Mouse (Mus musculus) megakaryocyte, embryonic 14.5 days (primary cell): ENCODE data around the gene Lrrc7. TPM values are rescaled to one million over a fixed set of nuclear protein-coding genes. Genes with fewer than 3 reads are reported as not detected.

ENCODE experiments used
- H3K27me3 ChIP-seq: replicated peaks from 2 replicates; pipeline ENCODE3; 2012; ENCODE audit warnings: inconsistent platforms
- H3K36me3 ChIP-seq: replicated peaks from 2 replicates; pipeline ENCODE3; 2012; ENCODE audit warnings: low read length, inconsistent platforms, mixed read lengths
- H3K4me1 ChIP-seq: 2 replicates; pipeline ENCODE4 v1.6.1; 2012; ENCODE audit warnings: inconsistent platforms
- H3K4me3 ChIP-seq: replicated peaks from 2 replicates; pipeline ENCODE3; 2012; ENCODE audit warnings: moderate library complexity, mild to moderate bottlenecking, inconsistent platforms
- H3K9me3 ChIP-seq: 2 replicates; pipeline ENCODE4 v1.6.1; 2012; ENCODE audit warnings: inconsistent platforms
- FLI1 ChIP-seq: IDR thresholded peaks from 2 replicates; pipeline ENCODE4 v1.6.1; 2012; ENCODE audit warnings: low read length, inconsistent platforms, mixed read lengths
- GATA1 ChIP-seq: IDR thresholded peaks from 3 replicates; pipeline ENCODE4 v1.6.1; 2012; ENCODE audit warnings: mixed read lengths, low read length, inconsistent platforms, borderline replicate concordance
- polyA plus RNA-seq: library from polyadenylated mRNA; stranded (reverse); fragments of >175 nt; gene quantifications from 2 replicates; pipeline ENCODE4 v1.2.3, GENCODE M21; 2012; ENCODE audit warnings: low replicate concordance; ENCODE audit not compliant: insufficient read depth

Gene Lrrc7
- polyA plus RNA-seq, 1 experiment = not detected

GRCm38 (mm10) chr3:158543481-158543880 lies 18.5 kb downstream of the Lrrc7 start:
- no peak for TF ChIP-seq FLI1
- TF ChIP-seq GATA1 = no peak
- Histone ChIP-seq H3K4me3 (no peak overlapping the region), H3K27me3 (no peaks in the 10 kb centered on the region), H3K9me3 (no peaks in the 10 kb centered on the region), H3K36me3 (no peaks in the 10 kb centered on the region), H3K4me1 (no peaks in the 10 kb centered on the region)

- Histone ChIP-seq H3K4me1 (no peaks in the 10 kb centered on the region), H3K36me3 (no peaks in the 10 kb centered on the region), H3K4me3 (no peak overlapping the region), H3K27me3 (no peaks in the 10 kb centered on the region), H3K9me3 (no peaks in the 10 kb centered on the region)
- TF ChIP-seq GATA1 = no peak
- TF ChIP-seq FLI1 = no peak
Observed at GRCm38 (mm10) chr3:158532859-158533258, 29.2 kb downstream of the Lrrc7 start.

- Histone ChIP-seq H3K9me3 (no peaks in the 10 kb centered on the region), H3K27me3 (no peaks in the 10 kb centered on the region), H3K36me3 (no peaks in the 10 kb centered on the region), H3K4me3 (no peak overlapping the region), H3K4me1 (no peaks in the 10 kb centered on the region)
- no peak for TF ChIP-seq GATA1
- no peak for TF ChIP-seq FLI1
Observed at GRCm38 (mm10) chr3:158528471-158528870, 33.5 kb downstream of the Lrrc7 start.

GRCm38 (mm10) chr3:158493730-158494129 lies 68.3 kb downstream of the Lrrc7 start:
- H3K9me3 ChIP-seq = no peaks in the 10 kb centered on the region
- H3K27me3 ChIP-seq = no peaks in the 10 kb centered on the region
- no peaks in the 10 kb centered on the region for H3K4me1 ChIP-seq
- no peak overlapping the region for H3K4me3 ChIP-seq
- H3K36me3 ChIP-seq = no peaks in the 10 kb centered on the region
- TF ChIP-seq GATA1 (no peak), FLI1 (no peak)

GRCm38 (mm10) chr3:158479677-158480076 lies 82.3 kb downstream of the Lrrc7 start:
- no peak for TF ChIP-seq GATA1
- TF ChIP-seq FLI1 = no peak
- H3K4me3 ChIP-seq = no peak overlapping the region
- H3K4me1 ChIP-seq = no peaks in the 10 kb centered on the region
- H3K27me3 ChIP-seq = no peaks in the 10 kb centered on the region
- no peaks in the 10 kb centered on the region for H3K9me3 ChIP-seq
- no peaks in the 10 kb centered on the region for H3K36me3 ChIP-seq

- no peaks in the 10 kb centered on the region for H3K27me3 ChIP-seq
- TF ChIP-seq FLI1 (no peak), GATA1 (no peak)
- no peaks in the 10 kb centered on the region for H3K4me1 ChIP-seq
- H3K9me3 ChIP-seq = no peaks in the 10 kb centered on the region
- no peaks in the 10 kb centered on the region for H3K36me3 ChIP-seq
- no peak overlapping the region for H3K4me3 ChIP-seq
Observed at GRCm38 (mm10) chr3:158400600-158400999, 161.4 kb downstream of the Lrrc7 start.

- no peaks in the 10 kb centered on the region for H3K4me1 ChIP-seq
- H3K36me3 ChIP-seq = no peaks in the 10 kb centered on the region
- TF ChIP-seq FLI1 (no peak), GATA1 (no peak)
- H3K4me3 ChIP-seq = no peak overlapping the region
- no peaks in the 10 kb centered on the region for H3K27me3 ChIP-seq
- H3K9me3 ChIP-seq = no peaks in the 10 kb centered on the region
Observed at GRCm38 (mm10) chr3:158391534-158391933, 170.5 kb downstream of the Lrrc7 start.

GRCm38 (mm10) chr3:158388076-158388454 lies 174.0 kb downstream of the Lrrc7 start:
- TF ChIP-seq GATA1 (no peak), FLI1 (no peak)
- Histone ChIP-seq H3K27me3 (no peaks in the 10 kb centered on the region), H3K4me3 (no peak overlapping the region), H3K36me3 (no peaks in the 10 kb centered on the region), H3K4me1 (no peaks in the 10 kb centered on the region), H3K9me3 (no peaks in the 10 kb centered on the region)

GRCm38 (mm10) chr3:158387413-158388075 lies 174.5 kb downstream of the Lrrc7 start:
- TF ChIP-seq FLI1 = no peak
- no peaks in the 10 kb centered on the region for H3K27me3 ChIP-seq
- no peak overlapping the region for H3K4me3 ChIP-seq
- H3K36me3 ChIP-seq = no peaks in the 10 kb centered on the region
- no peaks in the 10 kb centered on the region for H3K9me3 ChIP-seq
- no peaks in the 10 kb centered on the region for H3K4me1 ChIP-seq

- Histone ChIP-seq H3K36me3 (no peaks in the 10 kb centered on the region), H3K27me3 (no peaks in the 10 kb centered on the region), H3K4me1 (no peaks in the 10 kb centered on the region), H3K9me3 (no peaks in the 10 kb centered on the region), H3K4me3 (no peak overlapping the region)
- TF ChIP-seq GATA1 (no peak), FLI1 (no peak)
Observed at GRCm38 (mm10) chr3:158386848-158387247, 175.2 kb downstream of the Lrrc7 start.

GRCm38 (mm10) chr3:158375885-158376284 lies 186.1 kb downstream of the Lrrc7 start:
- no peaks in the 10 kb centered on the region for H3K4me1 ChIP-seq
- H3K9me3 ChIP-seq = no peaks in the 10 kb centered on the region; the same call in 1 of the 2 replicates
- TF ChIP-seq FLI1 (no peak), GATA1 (no peak)
- no peaks in the 10 kb centered on the region for H3K36me3 ChIP-seq
- no peaks in the 10 kb centered on the region for H3K27me3 ChIP-seq
- H3K4me3 ChIP-seq = no peak overlapping the region
